Mouse (Mus musculus) thymus, adult 2 months (tissue): Measurements from ENCODE around the gene Prdm15. TPM values are rescaled to one million over a fixed set of nuclear protein-coding genes. Genes with fewer than 3 reads are reported as not detected.

Experiments used
- DNase-seq: peaks from one replicate; pipeline ENCODE4 v3.0.0; 2021
- H3K27ac ChIP-seq: fragments of 200-500 bp; 2 replicates; pipeline ENCODE4 v1.5.1; 2012; ENCODE audit warnings: low read length, control low read depth; ENCODE audit not compliant: control insufficient read depth, insufficient read depth
- H3K27me3 ChIP-seq: fragments of 200-500 bp; 2 replicates; pipeline ENCODE4 v1.6.1; 2012; ENCODE audit warnings: mild to moderate bottlenecking, low read length, moderate library complexity, mixed read lengths; ENCODE audit not compliant: control insufficient read depth, insufficient read depth
- H3K36me3 ChIP-seq: fragments of 200-500 bp; 2 replicates; pipeline ENCODE4 v1.6.1; 2012; ENCODE audit warnings: mild to moderate bottlenecking, low read length, moderate library complexity; ENCODE audit not compliant: control insufficient read depth, insufficient read depth
- H3K4me1 ChIP-seq: fragments of 200-500 bp; replicated peaks from 2 replicates; pipeline ENCODE4 v1.6.1; 2012; ENCODE audit warnings: low read length; ENCODE audit not compliant: control insufficient read depth, insufficient read depth
- H3K4me3 ChIP-seq: fragments of 200-500 bp; 2 replicates; pipeline ENCODE4 v1.5.1; 2012; ENCODE audit warnings: mild to moderate bottlenecking, low read length, control low read depth, moderate library complexity; ENCODE audit not compliant: control insufficient read depth, insufficient read depth
- CTCF ChIP-seq: fragments of 200-500 bp; IDR thresholded peaks from 2 replicates; pipeline ENCODE4 v1.5.1; 2012; ENCODE audit warnings: mild to moderate bottlenecking, control low read depth, low read length, moderate library complexity, borderline replicate concordance; ENCODE audit not compliant: control insufficient read depth, poor library complexity, insufficient read depth; ENCODE audit errors: extremely low read depth
- POLR2A ChIP-seq: fragments of 200-500 bp; IDR thresholded peaks from 2 replicates; pipeline ENCODE4 v1.6.1; 2012; ENCODE audit warnings: mild to moderate bottlenecking, low read length, control low read depth, moderate library complexity; ENCODE audit not compliant: control insufficient read depth, poor library complexity, insufficient read depth; ENCODE audit errors: extremely low read depth
- WGBS: fragments of 180-500 bp; shearing (Covaris S2); methylation state at CpG from one replicate; pipeline ENCODE4 v1.1.7; 2018; 5-methylcytosine and 5-hydroxymethylcytosine counted together
- polyA plus RNA-seq: library from polyadenylated mRNA; depleted of rRNA; stranded (reverse); fragments of >200 nt; gene quantifications from 2 replicates; pipeline ENCODE4 v1.2.3, GENCODE M21; 2012

Gene Prdm15
- polyA plus RNA-seq, 1 experiment, result 37.9 TPM

- Histone ChIP-seq H3K36me3 (no peaks in the 10 kb centered on the region), H3K4me3 (no peak overlapping the region), H3K27ac (no peak overlapping the region), H3K4me1 (no peaks in the 10 kb centered on the region), H3K27me3 (no peaks in the 10 kb centered on the region)
- DNase-seq, result no peak
- no peak for TF ChIP-seq CTCF
- TF ChIP-seq POLR2A, result no peak
- 97% methylated on average over 4 of the region's 4 CpGs for WGBS
These were observed 23.5 kb upstream of the Prdm15 start for GRCm38 (mm10) chr16:97875101-97875500.

- 83% methylated on average over 1 of the region's 1 CpGs for WGBS
- TF ChIP-seq CTCF (no peak), POLR2A (no peak)
- H3K36me3 ChIP-seq, result no peaks in the 10 kb centered on the region
These were observed 22.7 kb upstream of the Prdm15 start for GRCm38 (mm10) chr16:97874376-97874775.

DNA sequence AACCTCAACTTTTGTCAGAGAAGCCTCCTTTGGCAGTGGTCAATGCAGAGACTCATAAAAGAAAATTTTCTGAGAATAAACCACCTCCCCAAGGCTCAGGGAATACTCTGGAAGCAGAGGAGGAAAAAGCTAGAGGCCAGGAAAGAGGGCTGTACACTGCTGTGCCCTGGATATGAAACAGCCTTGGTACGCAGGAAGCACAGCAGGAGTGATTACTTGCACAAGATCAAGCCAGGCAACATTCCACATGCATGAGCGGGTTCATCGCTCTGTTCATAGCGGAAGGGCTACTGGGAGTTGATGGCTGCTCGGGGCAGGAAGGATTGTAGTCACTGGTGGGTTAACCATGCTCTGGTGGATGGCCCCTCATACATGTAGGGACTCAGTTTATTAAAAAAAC lies 21.0 kb upstream of the Prdm15 start:
- 96% methylated on average over 5 of the region's 5 CpGs for WGBS
- TF ChIP-seq CTCF (no peak), POLR2A (no peak)
- H3K27me3 ChIP-seq, result no peaks in the 10 kb centered on the region

More at GRCm38 (mm10) chr16:97874376-97874775, 22.7 kb upstream of the Prdm15 start:
- Histone ChIP-seq H3K27me3 (no peaks in the 10 kb centered on the region), H3K4me3 (no peak overlapping the region), H3K27ac (no peak overlapping the region), H3K4me1 (no peaks in the 10 kb centered on the region)
- no peak for DNase-seq

GRCm38 (mm10) chr16:97869193-97870102 lies 17.8 kb upstream of the Prdm15 start:
- no peaks in the 10 kb centered on the region for H3K4me1 ChIP-seq
- no peak for TF ChIP-seq POLR2A
- TF ChIP-seq CTCF, result no peak
- 89% methylated on average over 6 of the region's 6 CpGs for WGBS
- H3K27me3 ChIP-seq, result no peaks in the 10 kb centered on the region
- no peak overlapping the region for H3K4me3 ChIP-seq
- no peak overlapping the region for H3K27ac ChIP-seq
- no peak for DNase-seq
- no peaks in the 10 kb centered on the region for H3K36me3 ChIP-seq

More for the DNA sequence above, 21.0 kb upstream of the Prdm15 start:
- Histone ChIP-seq H3K36me3 (no peaks in the 10 kb centered on the region), H3K27ac (no peak overlapping the region), H3K4me1 (no peaks in the 10 kb centered on the region), H3K4me3 (no peak overlapping the region)
- DNase-seq, result no peak

- H3K4me1 ChIP-seq, result no peaks in the 10 kb centered on the region
- no peaks in the 10 kb centered on the region for H3K27me3 ChIP-seq
- no peak for DNase-seq
- no peak overlapping the region for H3K27ac ChIP-seq
- no peak overlapping the region for H3K4me3 ChIP-seq
- TF ChIP-seq CTCF (no peak), POLR2A (no peak)
- 90% methylated on average over 3 of the region's 3 CpGs for WGBS
- H3K36me3 ChIP-seq, result no peaks in the 10 kb centered on the region
These were observed 12.3 kb upstream of the Prdm15 start for GRCm38 (mm10) chr16:97863932-97864467.

- H3K4me1 ChIP-seq, result peaks cover 4% of the 10 kb centered on the region; the same call in 1 of the 2 replicates
- H3K27ac ChIP-seq, result no peak overlapping the region
- H3K36me3 ChIP-seq, result no peaks in the 10 kb centered on the region
- no peaks in the 10 kb centered on the region for H3K27me3 ChIP-seq
- TF ChIP-seq POLR2A, result no peak
- no peak for TF ChIP-seq CTCF
- no peak overlapping the region for H3K4me3 ChIP-seq
- DNase-seq, result no peak
These were observed 4.4 kb upstream of the Prdm15 start for GRCm38 (mm10) chr16:97856050-97856449.
